8 mouse cellular contexts compared by ENCODE assay signal in the genomic region with DNA sequence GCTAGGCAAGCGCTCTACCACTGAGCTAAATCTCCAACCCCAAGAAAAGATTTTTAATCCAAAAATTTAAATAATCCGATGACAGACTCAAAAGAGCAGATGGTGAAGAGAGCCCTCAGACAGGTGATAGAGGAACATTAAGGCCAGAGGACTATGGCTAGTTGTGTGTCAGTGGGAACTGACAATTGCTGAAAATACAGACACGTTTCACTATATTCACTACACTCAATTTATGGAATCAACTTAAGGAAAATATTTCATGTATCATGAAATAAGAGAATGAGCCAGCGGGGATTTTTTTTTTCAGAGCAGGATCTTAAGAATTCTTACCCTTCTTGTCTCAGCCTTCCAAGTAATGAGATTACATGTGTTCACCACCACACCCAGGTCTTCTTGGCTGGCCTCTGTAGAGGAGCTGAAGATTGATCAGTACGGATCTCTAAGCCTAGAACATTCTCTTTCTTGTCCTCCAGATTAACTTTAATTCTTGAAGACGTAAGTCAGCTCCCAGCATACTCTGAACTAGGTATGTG. TPM values are rescaled to one million over a fixed set of nuclear protein-coding genes. Genes with fewer than 3 reads are reported as not detected.
DNase-seq lines count a peak whose midpoint lies in the region; ATAC-seq and TF ChIP-seq lines count a peak whose summit lies in the region.

No protein-coding gene starts in this region.

- H3K27ac ChIP-seq in ES-E14 (ENCODE audit: insufficient read depth, low read depth, low read length, poor library complexity, severe bottlenecking) (peak overlapping the region; percentile 76; the same call in 1 of the 2 replicates), macrophage (peak overlapping the region; percentile 47)
- H3K27ac ChIP-seq in heart, embryonic 16.5 days (ENCODE audit: low read length), result peak overlapping the region; percentile 99

- H3K79me2 ChIP-seq in macrophage (ENCODE audit: inconsistent target), result peaks cover 45% of the 10 kb centered on the region

- peak; percentile 34 for DNase-seq in heart, adult 11 months
- no peak for DNase-seq in heart, adult 18-20 months
- DNase-seq in ES-E14 (ENCODE audit: low read depth, low spot score), result no peak
- no peak for DNase-seq in kidney, adult 11 months

- no peaks in the 10 kb centered on the region for H3K27me3 ChIP-seq in heart, embryonic 16.5 days (ENCODE audit: control insufficient read depth, insufficient read depth, low read length)

- no peak for ATAC-seq in heart, embryonic 16.5 days (replicated peaks; ENCODE audit: extremely low read depth, insufficient read depth, low FRiP score)
- no peak for ATAC-seq in CD4-positive, CD25-positive, alpha-beta regulatory T cell, adult 4 months
- no peak for ATAC-seq in cerebellum, adult (ENCODE audit: insufficient number of reproducible peaks, low FRiP score, low TSS enrichment)

- H3K4me3 ChIP-seq in ES-E14 (ENCODE audit: insufficient read depth in 1 of 2, low read depth in 1 of 2, low read length in 2 of 2, poor library complexity in 1 of 2, severe bottlenecking in 1 of 2) (peak overlapping the region; percentile 98 to 99), macrophage (ENCODE audit: inconsistent target) (peak overlapping the region; percentile 71)
- H3K4me3 ChIP-seq in heart, embryonic 16.5 days (ENCODE audit: low read length), result peak overlapping the region; percentile 84

- H3K4me1 ChIP-seq in ES-E14 (ENCODE audit: control insufficient read depth in 2 of 2, insufficient read depth in 2 of 2, low read length in 2 of 2, poor library complexity in 1 of 2), result peaks cover 3 to 14% of the 10 kb centered on the region in 2 experiments; a peak in 2 of 4 replicates
- peaks cover 25% of the 10 kb centered on the region for H3K4me1 ChIP-seq in heart, embryonic 16.5 days (ENCODE audit: control insufficient read depth, insufficient read depth, low read length)

- in situ Hi-C loops in ES-E14 (cut with MboI; ENCODE audit: low sequenced_read_pairs in 2 of 2, unreplicated experiment in 2 of 2), result no loop called here

- H3K9me3 ChIP-seq in ES-E14 (ENCODE audit: control insufficient read depth, insufficient read depth, low read depth, low read length), result no peaks in the 10 kb centered on the region
- no peaks in the 10 kb centered on the region for H3K9me3 ChIP-seq in heart, embryonic 16.5 days (replicated peaks; ENCODE audit: control insufficient read depth, low read length)

- peak overlapping the region; percentile 100; the same call in 1 of the 2 replicates for H3K9ac ChIP-seq in ES-E14 (ENCODE audit: insufficient read depth, low read depth, low read length, poor library complexity, severe bottlenecking)
- peak overlapping the region; percentile 99 for H3K9ac ChIP-seq in heart, embryonic 16.5 days (ENCODE audit: low read length)

- H3K36me3 ChIP-seq in ES-E14 (ENCODE audit: control insufficient read depth, insufficient read depth, low read length, poor library complexity, severe bottlenecking) (no peaks in the 10 kb centered on the region), macrophage (ENCODE audit: inconsistent target) (no peaks in the 10 kb centered on the region)
- H3K36me3 ChIP-seq in heart, embryonic 16.5 days (ENCODE audit: control insufficient read depth, insufficient read depth), result no peaks in the 10 kb centered on the region

- H3K4me2 ChIP-seq in heart, embryonic 16.5 days (ENCODE audit: low read depth, low read length), result peak overlapping the region; percentile 68

- 46% methylated on average over 6 of the region's 6 CpGs for WGBS in heart, embryonic 16.5 days
- 58% methylated on average over 6 of the region's 6 CpGs for WGBS in macrophage (ENCODE audit: missing documents)

TF ChIP-seq in ES-E14, 5 proteins besides CTCF, POLR2A, EP300 and RAD21:
- TF ChIP-seq ZNF384 (IDR thresholded peaks at IDR 0.05; ENCODE audit: low read depth, low read length), result no peak
- TF ChIP-seq ZC3H11A (IDR thresholded peaks at IDR 0.05; ENCODE audit: borderline replicate concordance, low read depth, low read length), result no peak
- no peak for TF ChIP-seq CHD2 (IDR thresholded peaks at IDR 0.05; ENCODE audit: low read depth, low read length)
- no peak for TF ChIP-seq HCFC1 (IDR thresholded peaks at IDR 0.05; ENCODE audit: borderline replicate concordance, insufficient read depth, low read length)
- no peak for TF ChIP-seq MAFK (IDR thresholded peaks at IDR 0.05; ENCODE audit: insufficient read depth, low read depth, low read length)

RNA-seq across cellular contexts. Expression of gene Brd4, which starts 0.7 kb away (rescaled TPM):
- 10 to 100 TPM; 43.6 to 55.5 TPM for total RNA-seq in heart, adult 18-20 months (2021)
- total RNA-seq in ES-E14 (2012; rRNA removed), result 51.7 and 54.3 TPM in 2 replicates
- polyA plus RNA-seq in heart, embryonic 16.5 days (2015; fragmentation: Nextera tagmentation; extraction: Ambion mirVana), result 54.1 and 55.4 TPM in 2 replicates
- 100 to 1,000 TPM; 214 to 341 (median 254) TPM for total RNA-seq in macrophage (2018; cell fraction: chromatin; rRNA removed)
- total RNA-seq in macrophage (2018; cell fraction: cytosol; rRNA removed), result 100 to 1,000 TPM in 14 of 26 experiments, 10 to 100 TPM in 12; 75.7 to 114 (median 101) TPM
- 100 to 1,000 TPM; 133 to 233 (median 171) TPM for total RNA-seq in macrophage (2018; cell fraction: nucleus; rRNA removed)
- polyA plus RNA-seq in macrophage (2018), result 51.6 to 129 TPM (median 55.6 TPM) in 3 replicates
- 10 to 100 TPM; 60.5 to 81.2 TPM for polyA plus RNA-seq in CD4-positive, CD25-positive, alpha-beta regulatory T cell, adult 4 months (2017; shearing (Covaris generic))

RNA-seq across cellular contexts. Expression of gene Akap8, which starts 35.8 kb away (rescaled TPM):
- 10 to 100 TPM; 40.2 to 44.3 TPM for total RNA-seq in heart, adult 18-20 months (2021)
- total RNA-seq in ES-E14 (2012; rRNA removed), result 156 and 210 TPM in 2 replicates
- 75.8 and 81.4 TPM in 2 replicates for polyA plus RNA-seq in heart, embryonic 16.5 days (2015; fragmentation: Nextera tagmentation; extraction: Ambion mirVana)
- total RNA-seq in macrophage (2018; cell fraction: chromatin; rRNA removed), result 100 to 1,000 TPM in 24 of 26 experiments, 10 to 100 TPM in 2; 74.8 to 513 (median 284) TPM
- total RNA-seq in macrophage (2018; cell fraction: cytosol; rRNA removed), result 10 to 100 TPM in 25 of 26 experiments, 1 to 10 TPM in 1; 9.3 to 42.5 (median 29.9) TPM
- total RNA-seq in macrophage (2018; cell fraction: nucleus; rRNA removed), result 100 to 1,000 TPM in 13 of 26 experiments, 10 to 100 TPM in 13; 43.1 to 200 (median 107) TPM
- 38.9 to 55.8 TPM (median 43.9 TPM) in 3 replicates for polyA plus RNA-seq in macrophage (2018)
- 100 to 1,000 TPM; 150 to 275 TPM for polyA plus RNA-seq in CD4-positive, CD25-positive, alpha-beta regulatory T cell, adult 4 months (2017; shearing (Covaris generic))

Comparison
In these comparisons a context has a peak if more than half of its experiments do, and no peak if none do; other contexts are left out.
1. H3K27ac ChIP-seq: peak in every context shown above with its lines; median percentile 99 in heart, embryonic 16.5 days; 76 in ES-E14; 47 in macrophage.